Mouse (Mus musculus): ENCODE results near the gene Fam228b. TPM values are rescaled to one million over a fixed set of nuclear protein-coding genes. Genes with fewer than 3 reads are reported as not detected.
"Not testable (repeated sequence)": the region's sequence is repeated elsewhere in the genome, so short reads cannot be mapped to it uniquely, and the experiment has no call there.

Gene Fam228b
- total RNA-seq, 4 experiments from 2014 or later = 8.9 to 16.4 (median 10.8) TPM

DNA sequence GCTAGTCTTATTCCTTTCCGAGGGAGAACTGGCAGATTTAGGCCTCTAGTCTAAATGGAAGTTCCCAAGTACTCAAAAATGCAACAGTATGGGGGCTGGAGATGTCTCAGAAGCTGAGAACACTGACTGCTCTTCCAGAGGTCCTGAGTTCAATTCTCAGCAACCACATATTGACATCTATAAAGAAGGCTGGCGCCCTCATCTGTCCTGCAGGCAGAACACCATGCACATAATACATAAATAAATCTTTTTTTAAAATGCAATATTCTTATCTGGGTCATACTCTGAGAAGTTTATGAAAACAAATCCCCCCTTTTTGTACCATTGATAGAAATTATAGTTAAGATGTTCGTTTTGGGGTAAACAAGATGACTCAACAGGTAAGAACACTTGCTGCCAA lies 26.9 kb downstream of the Fam228b start:
- DNase-seq (ENCODE audit: low spot score in 2 of 2) = no peak

- DNase-seq (ENCODE audit: low spot score in 2 of 2) = no peak
Measured at GRCm38 (mm10) chr12:4740823-4741222, 28.2 kb downstream of the Fam228b start.

DNA sequence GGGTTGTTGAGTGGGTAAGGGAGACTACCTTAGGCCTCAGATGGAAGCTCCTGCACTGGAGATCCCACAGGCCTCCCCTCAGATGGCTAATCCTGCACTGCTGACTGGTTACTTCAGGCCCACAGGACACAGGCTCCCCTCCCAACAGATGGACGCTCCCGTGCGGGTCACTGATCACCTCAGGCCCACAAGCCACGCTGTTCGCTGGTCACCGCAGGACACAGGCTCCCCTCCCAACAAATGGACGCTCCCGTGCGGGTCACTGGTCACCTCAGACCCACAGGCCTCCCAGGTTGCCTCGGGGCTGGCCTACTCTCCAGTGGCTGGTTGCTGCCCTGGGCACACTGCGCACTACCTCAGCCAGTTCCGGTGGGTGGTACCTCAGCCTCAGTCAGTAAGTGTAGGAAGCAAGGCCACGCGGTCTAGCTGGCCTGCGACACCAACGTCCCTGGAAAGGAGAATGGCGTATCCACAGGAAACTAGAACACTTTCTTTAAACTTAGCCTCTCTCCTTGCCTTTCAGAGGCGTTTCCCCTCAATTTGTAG lies 31.0 kb downstream of the Fam228b start, which contains the start of gene Fam228a:
Gene Fam228a (minus strand): TSS at position 400 of the 546 bp plus-strand sequence.
- no peak for DNase-seq (ENCODE audit: low spot score in 2 of 2)

DNA sequence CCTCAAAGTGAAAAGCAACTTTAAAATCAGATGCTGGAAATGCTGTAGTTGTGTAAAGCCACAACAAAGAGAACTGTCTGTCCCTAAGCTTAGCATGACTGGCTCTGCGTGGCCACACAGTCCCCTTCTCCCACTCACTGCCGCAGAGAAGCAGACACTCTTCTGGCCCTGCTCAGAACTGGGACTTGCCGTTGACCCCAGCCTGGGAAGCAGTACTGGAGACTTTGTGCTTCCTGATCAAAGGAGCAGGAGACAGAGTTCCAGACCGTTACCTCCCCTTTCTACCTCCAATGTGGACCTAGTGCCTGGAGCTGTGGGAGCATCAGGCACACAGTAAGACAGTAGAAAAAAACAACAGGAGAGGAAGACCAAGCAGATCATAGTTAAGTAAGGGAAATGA lies 36.7 kb downstream of the Fam228b start:
- no peak for DNase-seq (ENCODE audit: low spot score in 2 of 2)

DNA sequence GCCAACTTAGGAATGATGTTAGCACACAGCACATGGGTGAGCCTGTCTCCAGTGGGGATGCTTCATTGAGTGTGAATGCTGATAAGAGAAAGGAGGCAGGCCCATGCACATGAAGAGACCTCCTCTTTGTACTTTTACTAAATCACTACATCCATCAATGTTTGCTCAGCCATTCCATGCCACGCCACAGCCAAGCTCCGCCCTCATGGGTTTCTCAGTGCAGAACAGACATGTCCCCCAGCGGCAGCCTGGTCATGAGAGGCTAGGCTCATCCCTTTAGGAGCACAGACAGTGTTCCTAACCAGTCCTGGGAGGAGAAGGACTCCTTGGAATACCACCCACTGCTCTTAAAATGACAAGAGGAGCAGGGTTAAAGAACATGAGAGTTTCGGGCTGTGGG lies 37.4 kb downstream of the Fam228b start:
- DNase-seq (ENCODE audit: low spot score in 2 of 2) = no peak

GRCm38 (mm10) chr12:4729165-4729564 lies 39.9 kb downstream of the Fam228b start:
- no peak for DNase-seq (ENCODE audit: low spot score in 2 of 2)

GRCm38 (mm10) chr12:4719762-4720754 lies 49.0 kb downstream of the Fam228b start:
- no peak for DNase-seq (ENCODE audit: low spot score in 2 of 2)

DNA sequence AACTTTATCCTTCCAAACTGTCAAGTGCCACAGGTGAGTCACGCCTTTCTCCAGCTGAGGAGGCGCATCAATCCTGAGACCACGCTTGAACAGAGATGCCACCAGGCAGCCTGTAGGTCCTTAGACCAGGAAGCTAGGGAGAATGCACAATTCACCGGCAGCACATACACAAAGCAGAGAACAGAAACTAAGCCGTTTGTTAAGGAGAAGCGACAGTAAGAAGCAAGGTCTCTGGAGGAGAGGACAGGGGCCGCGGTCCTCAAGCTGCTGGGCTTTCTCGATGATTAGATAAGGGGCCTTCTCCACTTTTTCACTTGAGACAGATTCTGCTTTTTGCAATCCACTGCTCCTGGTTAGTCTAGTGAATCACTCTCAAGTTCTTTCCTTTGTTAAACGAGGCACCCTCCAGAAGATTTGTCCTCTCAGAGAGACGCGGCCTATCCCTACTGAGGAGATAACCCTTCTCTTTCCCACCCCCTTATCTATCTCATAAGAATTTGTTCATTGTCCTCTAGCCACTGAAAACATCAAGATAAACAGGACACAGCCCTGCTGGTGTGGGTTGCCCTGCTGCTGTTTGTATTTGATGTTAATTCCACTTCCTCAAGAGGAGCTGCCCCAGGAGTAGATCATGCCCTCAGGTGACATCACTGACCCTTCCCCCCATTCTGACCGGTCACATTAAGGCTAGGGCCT lies 49.9 kb downstream of the Fam228b start:
- DNase-seq (ENCODE audit: low spot score in 2 of 2) = no peak

DNA sequence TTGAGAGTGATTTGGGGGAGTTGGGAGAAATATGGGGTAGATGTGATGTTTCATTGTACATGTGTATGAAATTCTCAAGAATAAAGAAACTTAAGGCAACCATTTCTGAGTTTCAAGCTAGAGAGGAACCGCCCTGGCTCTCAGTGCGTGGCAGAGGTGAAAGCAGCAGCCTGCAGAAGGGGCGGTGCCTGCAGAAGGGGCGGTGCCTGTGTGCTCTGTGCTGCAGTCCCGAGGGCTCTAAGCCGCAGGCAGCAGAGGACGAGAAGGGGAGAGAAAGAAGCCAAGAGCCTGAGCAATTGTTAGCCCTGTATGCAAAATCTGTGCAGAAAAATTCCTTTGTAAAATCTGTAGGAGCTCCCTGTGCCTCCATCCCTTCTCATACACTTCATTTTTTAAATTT lies 51.6 kb downstream of the Fam228b start:
- no peak for DNase-seq (ENCODE audit: low spot score in 2 of 2)

GRCm38 (mm10) chr12:4715606-4716005 lies 53.5 kb downstream of the Fam228b start:
- DNase-seq (ENCODE audit: low spot score in 2 of 2) = no peak

- DNase-seq (ENCODE audit: low spot score in 2 of 2) = no peak
Measured at GRCm38 (mm10) chr12:4713361-4713760, 55.7 kb downstream of the Fam228b start.

GRCm38 (mm10) chr12:4709926-4710325 lies 59.1 kb downstream of the Fam228b start:
- no peak for DNase-seq (ENCODE audit: low spot score in 2 of 2)

DNA sequence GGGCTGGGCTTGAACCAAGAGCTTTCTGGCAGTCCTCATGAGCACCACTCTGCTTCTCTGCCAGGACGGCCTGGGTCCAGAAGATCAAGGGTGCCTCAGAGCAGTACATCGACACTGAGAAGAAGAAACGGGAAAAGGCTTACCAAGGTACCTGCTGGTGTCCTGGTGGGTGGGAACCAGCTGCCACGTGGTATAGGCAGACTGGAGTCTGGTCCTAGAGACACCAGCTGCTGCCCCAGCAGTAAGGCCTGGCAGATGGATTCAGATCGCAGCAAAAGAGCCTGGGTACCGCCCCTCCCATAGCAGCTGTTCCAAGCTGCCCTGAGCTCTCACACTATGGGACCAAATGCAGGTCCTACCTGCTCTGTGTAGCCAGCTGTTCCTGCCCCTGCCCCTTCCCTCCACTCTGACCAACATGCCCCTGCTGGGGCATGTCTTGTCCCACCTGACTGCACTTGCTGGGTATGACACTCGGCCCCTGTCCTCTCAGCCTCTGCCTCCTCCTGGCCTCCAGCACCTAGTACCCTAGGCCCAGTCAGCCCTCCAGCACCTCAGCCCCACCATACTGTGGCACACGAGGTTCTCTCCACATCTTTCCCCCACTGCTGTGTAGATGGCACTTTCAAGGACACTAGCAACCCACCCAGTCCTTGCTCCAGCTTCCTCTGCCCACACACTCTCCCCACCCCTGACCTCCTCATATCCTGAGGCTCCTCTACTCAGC lies 60.0 kb downstream of the Fam228b start:
- no peak for DNase-seq (ENCODE audit: low spot score in 2 of 2)

DNA sequence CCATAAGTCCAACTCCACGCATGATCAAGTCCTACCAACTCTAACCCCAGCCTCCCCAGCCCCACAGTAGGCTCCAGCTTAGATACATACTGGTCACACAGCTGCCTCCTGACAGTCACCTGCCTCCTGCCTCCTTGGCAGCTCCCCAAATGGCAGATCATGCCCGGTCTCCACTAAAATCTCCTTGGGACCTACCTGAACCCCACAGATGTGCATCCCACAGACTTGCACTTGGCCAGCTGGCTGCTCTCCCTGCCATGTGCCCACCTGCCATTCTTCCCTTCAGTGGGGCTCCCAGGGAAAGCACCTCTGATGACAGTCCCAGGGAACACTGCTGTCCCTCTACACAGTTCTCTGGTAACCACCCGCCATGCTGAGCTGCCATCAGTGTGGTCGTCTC lies 60.8 kb downstream of the Fam228b start:
- DNase-seq (ENCODE audit: low spot score in 2 of 2) = no peak

GRCm38 (mm10) chr12:4707488-4708017 lies 61.5 kb downstream of the Fam228b start:
- no peak for DNase-seq (ENCODE audit: low spot score in 2 of 2)

DNA sequence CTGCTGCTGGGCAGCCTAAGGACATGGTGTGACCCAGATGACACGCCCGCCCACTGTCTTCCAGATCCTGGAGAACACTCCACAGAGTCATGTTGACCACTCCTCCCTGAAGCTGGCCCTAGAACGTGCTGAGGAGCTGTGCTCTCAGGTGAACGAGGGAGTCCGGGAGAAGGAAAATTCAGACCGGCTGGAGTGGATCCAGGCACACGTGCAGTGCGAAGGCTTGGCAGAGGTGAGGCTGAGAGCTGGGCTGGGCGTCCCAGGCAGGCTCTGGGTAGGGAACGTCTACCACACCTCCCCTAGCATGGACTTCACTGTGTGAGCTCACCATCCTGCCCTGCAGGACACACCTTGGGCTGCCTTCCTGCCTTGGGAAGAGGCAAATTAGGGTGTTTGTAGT lies 62.2 kb downstream of the Fam228b start:
- DNase-seq (ENCODE audit: low spot score in 2 of 2) = no peak

GRCm38 (mm10) chr12:4706175-4706574 lies 62.9 kb downstream of the Fam228b start:
- DNase-seq (ENCODE audit: low spot score in 2 of 2) = no peak

GRCm38 (mm10) chr12:4705626-4706025 lies 63.4 kb downstream of the Fam228b start:
- not testable (repeated sequence) for DNase-seq (ENCODE audit: low spot score in 2 of 2)

- no peak for DNase-seq (ENCODE audit: low spot score in 2 of 2)
Measured at GRCm38 (mm10) chr12:4694534-4694933, 74.5 kb downstream of the Fam228b start.

- DNase-seq (ENCODE audit: low spot score in 2 of 2) = no peak
Measured at GRCm38 (mm10) chr12:4691193-4691592, 77.9 kb downstream of the Fam228b start.

Measured in gastrocnemius, adult 8-10 months (tissue).